Mouse (Mus musculus): ENCODE results near the gene Hoxd12. TPM values are rescaled to one million over a fixed set of nuclear protein-coding genes. Genes with fewer than 3 reads are reported as not detected.

The Hoxd12 gene
- total and polyA plus RNA-seq, 2 experiments from 2014 or later, result not detected

- TF ChIP-seq CTCF (IDR thresholded peaks at IDR 0.05; ENCODE audit: low read depth), result no peak
- Histone ChIP-seq H3K9ac (replicated peaks; ENCODE audit: low read length) (no peak overlapping the region), H3K9me3 (ENCODE audit: low read length) (no peaks in the 10 kb centered on the region), H3K4me2 (ENCODE audit: low read depth, low read length) (peak overlapping the region; percentile 48), H3K27me3 (ENCODE audit: insufficient read depth, low read length) (peaks cover 92% of the 10 kb centered on the region), H3K27ac (no peak overlapping the region), H3K4me3 (ENCODE audit: low read length) (peak overlapping the region; percentile 26), H3K36me3 (ENCODE audit: insufficient read depth, low read length) (no peaks in the 10 kb centered on the region), H3K4me1 (ENCODE audit: insufficient read depth, low read length) (no peaks in the 10 kb centered on the region)
- DNase-seq (ENCODE audit: low spot score) (no peak), ATAC-seq (peak; percentile 28; the same call in 1 of the 2 replicates)
- WGBS, result 6% methylated on average over 24 of the region's 66 CpGs
Observed at GRCm38 (mm10) chr2:74704999-74705466, 30.2 kb downstream of the Hoxd12 start.

- Histone ChIP-seq H3K4me3 (ENCODE audit: low read length) (peak overlapping the region; percentile 26), H3K4me2 (ENCODE audit: low read depth, low read length) (peak overlapping the region; percentile 48), H3K4me1 (ENCODE audit: insufficient read depth, low read length) (no peaks in the 10 kb centered on the region), H3K36me3 (ENCODE audit: insufficient read depth, low read length) (no peaks in the 10 kb centered on the region), H3K27me3 (ENCODE audit: insufficient read depth, low read length) (peaks cover 92% of the 10 kb centered on the region), H3K27ac (no peak overlapping the region), H3K9ac (replicated peaks; ENCODE audit: low read length) (no peak overlapping the region), H3K9me3 (ENCODE audit: low read length) (no peaks in the 10 kb centered on the region)
- no peak for TF ChIP-seq CTCF (IDR thresholded peaks at IDR 0.05; ENCODE audit: low read depth)
- WGBS, result 2% methylated on average over 57 of the region's 85 CpGs
- DNase-seq (ENCODE audit: low spot score) (no peak), ATAC-seq (peak; percentile 35; the same call in 1 of the 2 replicates)
Observed at GRCm38 (mm10) chr2:74705467-74706089, 30.8 kb downstream of the Hoxd12 start.

- Histone ChIP-seq H3K9ac (replicated peaks; ENCODE audit: low read length) (no peak overlapping the region), H3K27me3 (ENCODE audit: insufficient read depth, low read length) (peaks cover 86% of the 10 kb centered on the region), H3K9me3 (ENCODE audit: low read length) (no peaks in the 10 kb centered on the region), H3K36me3 (ENCODE audit: insufficient read depth, low read length) (no peaks in the 10 kb centered on the region), H3K4me1 (ENCODE audit: insufficient read depth, low read length) (no peaks in the 10 kb centered on the region), H3K27ac (no peak overlapping the region), H3K4me2 (ENCODE audit: low read depth, low read length) (no peak overlapping the region), H3K4me3 (ENCODE audit: low read length) (no peak overlapping the region)
- TF ChIP-seq CTCF (IDR thresholded peaks at IDR 0.05; ENCODE audit: low read depth), result no peak
- ATAC-seq, result no peak
- DNase-seq (ENCODE audit: low spot score), result no peak
- 3% methylated on average over 13 of the region's 13 CpGs for WGBS
Observed at GRCm38 (mm10) chr2:74706393-74706960, 31.7 kb downstream of the Hoxd12 start.

- H3K4me3 ChIP-seq (ENCODE audit: low read length), result no peak overlapping the region
- H3K4me1 ChIP-seq (ENCODE audit: insufficient read depth, low read length), result no peaks in the 10 kb centered on the region
- H3K27ac ChIP-seq, result no peak overlapping the region
- no peak overlapping the region for H3K9ac ChIP-seq (replicated peaks; ENCODE audit: low read length)
- 8% methylated on average over 7 of the region's 7 CpGs for WGBS
- TF ChIP-seq CTCF (IDR thresholded peaks at IDR 0.05; ENCODE audit: low read depth), result no peak
- H3K27me3 ChIP-seq (ENCODE audit: insufficient read depth, low read length), result peaks cover 91% of the 10 kb centered on the region
- H3K4me2 ChIP-seq (ENCODE audit: low read depth, low read length), result no peak overlapping the region
- no peak for DNase-seq (ENCODE audit: low spot score)
- no peaks in the 10 kb centered on the region for H3K36me3 ChIP-seq (ENCODE audit: insufficient read depth, low read length)
- ATAC-seq, result no peak
- no peaks in the 10 kb centered on the region for H3K9me3 ChIP-seq (ENCODE audit: low read length)
Observed at GRCm38 (mm10) chr2:74707599-74707998, 32.8 kb downstream of the Hoxd12 start.

- DNase-seq (ENCODE audit: low spot score), result no peak
- TF ChIP-seq CTCF (IDR thresholded peaks at IDR 0.05; ENCODE audit: low read depth), result no peak
- Histone ChIP-seq H3K27me3 (ENCODE audit: insufficient read depth, low read length) (peaks cover 90% of the 10 kb centered on the region), H3K4me2 (ENCODE audit: low read depth, low read length) (no peak overlapping the region), H3K27ac (no peak overlapping the region), H3K36me3 (ENCODE audit: insufficient read depth, low read length) (no peaks in the 10 kb centered on the region), H3K9me3 (ENCODE audit: low read length) (no peaks in the 10 kb centered on the region), H3K4me3 (ENCODE audit: low read length) (no peak overlapping the region), H3K4me1 (ENCODE audit: insufficient read depth, low read length) (no peaks in the 10 kb centered on the region), H3K9ac (replicated peaks; ENCODE audit: low read length) (no peak overlapping the region)
- WGBS, result 4% methylated on average over 4 of the region's 4 CpGs
- no peak for ATAC-seq
Observed at GRCm38 (mm10) chr2:74708676-74709075, 33.9 kb downstream of the Hoxd12 start.

- Histone ChIP-seq H3K4me3 (ENCODE audit: low read length) (no peak overlapping the region), H3K9ac (replicated peaks; ENCODE audit: low read length) (no peak overlapping the region), H3K4me2 (ENCODE audit: low read depth, low read length) (no peak overlapping the region), H3K36me3 (ENCODE audit: insufficient read depth, low read length) (no peaks in the 10 kb centered on the region), H3K27ac (no peak overlapping the region), H3K9me3 (ENCODE audit: low read length) (no peaks in the 10 kb centered on the region), H3K4me1 (ENCODE audit: insufficient read depth, low read length) (no peaks in the 10 kb centered on the region), H3K27me3 (ENCODE audit: insufficient read depth, low read length) (peaks cover 89% of the 10 kb centered on the region)
- TF ChIP-seq CTCF (IDR thresholded peaks at IDR 0.05; ENCODE audit: low read depth), result no peak
- no peak for DNase-seq (ENCODE audit: low spot score)
- 5% methylated on average over 5 of the region's 5 CpGs for WGBS
- ATAC-seq, result no peak
Observed at GRCm38 (mm10) chr2:74709465-74710419, 34.9 kb downstream of the Hoxd12 start.
